Mouse (Mus musculus) CH12.LX (cell line): ENCODE data around the gene Hlcs.

Experiments used
- CTCF ChIP-seq, 2 experiments: IDR thresholded peaks in 1 of 2; conservative IDR thresholded peaks in 1 of 2; 2 replicates each; pipeline ENCODE4 v1.5.1; 2011 to 2012; ENCODE audit warnings: low read depth in 2 of 2, low read length in 2 of 2, improper control_type of control experiment in 1 of 2, inconsistent platforms in 1 of 2, mild to moderate bottlenecking in 1 of 2, moderate library complexity in 1 of 2
- EP300 ChIP-seq: IDR thresholded peaks from 2 replicates; pipeline ENCODE4 v1.6.1; 2011; ENCODE audit warnings: low read length, improper control_type of control experiment
- USF1 ChIP-seq: IDR thresholded peaks from 2 replicates; pipeline ENCODE4 v1.6.1; 2014; ENCODE audit warnings: low read depth, mild to moderate bottlenecking, inconsistent platforms, low read length, improper control_type of control experiment

- TF ChIP-seq CTCF (conservative IDR thresholded peaks at IDR 0.05 in 1 of 2, IDR thresholded peaks at IDR 0.05 in 1 of 2; ENCODE audit: low read depth in 2 of 2, low read length in 2 of 2) (no peak), EP300 (no peak), USF1 (no peak)
Observed at GRCm38 (mm10) chr16:94082960-94083847, 230.2 kb downstream of the Hlcs start.
